32 mouse cellular contexts compared by ENCODE assay signal in the genomic region with DNA sequence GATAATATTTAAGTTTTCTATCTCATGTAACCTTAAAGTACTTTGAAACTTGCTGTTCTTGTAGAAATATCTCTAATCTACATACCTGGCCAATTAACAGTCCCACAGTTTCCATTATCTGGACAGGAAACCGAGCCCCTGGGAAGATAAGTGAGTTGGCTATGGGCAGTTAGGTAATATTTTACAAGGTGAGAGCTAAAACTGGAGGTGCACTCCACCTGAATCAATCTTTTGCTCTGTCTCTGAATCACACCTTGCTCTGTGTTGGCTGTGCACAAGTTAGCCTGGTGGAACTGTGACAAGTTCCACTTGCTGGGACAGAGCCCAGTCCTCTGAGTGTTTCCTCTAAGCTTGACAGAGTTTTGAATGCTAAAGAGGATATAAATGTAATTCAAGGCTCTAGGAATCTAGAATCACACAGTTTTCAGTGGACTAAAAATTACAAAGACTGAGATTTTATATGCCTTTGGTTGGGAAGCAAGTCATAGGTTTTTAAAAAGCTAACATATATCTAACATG. TPM values are rescaled to one million over a fixed set of nuclear protein-coding genes. Genes with fewer than 3 reads are reported as not detected.
DNase-seq lines count a peak whose midpoint lies in the region; ATAC-seq and TF ChIP-seq lines count a peak whose summit lies in the region.
"Had no signal": no experiment of that assay in that cellular context is flagged by ENCODE, and none has a peak within 500 bp of the region (broad histone marks: within the 10 kb centered on the region; RNA-seq: fewer than 3 reads in every experiment).

No protein-coding gene starts in this region.

- H3K27ac ChIP-seq in intestine, embryonic 15.5 days, result no peak overlapping the region
- H3K27ac ChIP-seq in intestine, postnatal 0 days (ENCODE audit: low read depth, low read length), result no peak overlapping the region
- H3K27ac ChIP-seq in intestine, embryonic 16.5 days (ENCODE audit: low read length), result no peak overlapping the region; the same call in 1 of the 2 replicates
- no peak overlapping the region for H3K27ac ChIP-seq in midbrain, postnatal 0 days (ENCODE audit: low read depth, low read length)
- H3K27ac ChIP-seq: embryonic facial prominence, embryonic 12.5 days; forebrain, embryonic 12.5 days; hindbrain, embryonic 13.5 days; limb, embryonic 10.5 days; liver, embryonic 15.5 days; midbrain, embryonic 15.5 days; neural tube, embryonic 13.5 days had no signal

- no peaks in the 10 kb centered on the region for H3K4me1 ChIP-seq in intestine, embryonic 15.5 days (replicated peaks)
- H3K4me1 ChIP-seq in intestine, postnatal 0 days (replicated peaks; ENCODE audit: control insufficient read depth, insufficient read depth, low read length), result 0 out of 2 replicates have a peak, but pooled peaks cover 3% of the 10 kb centered on the region
- H3K4me1 ChIP-seq in intestine, embryonic 16.5 days (ENCODE audit: control insufficient read depth, insufficient read depth, low read length), result no peaks in the 10 kb centered on the region
- no peaks in the 10 kb centered on the region for H3K4me1 ChIP-seq in midbrain, postnatal 0 days (ENCODE audit: insufficient read depth, low read length)
- H3K4me1 ChIP-seq: embryonic facial prominence, embryonic 12.5 days; forebrain, embryonic 12.5 days; hindbrain, embryonic 13.5 days; limb, embryonic 10.5 days; liver, embryonic 15.5 days; midbrain, embryonic 15.5 days; neural tube, embryonic 13.5 days had no signal

- no peak for TF ChIP-seq CTCF in intestine, postnatal 0 days (IDR thresholded peaks at IDR 0.05; ENCODE audit: low read depth)
- no peak for TF ChIP-seq CTCF in midbrain, postnatal 0 days (IDR thresholded peaks at IDR 0.05)

- no peak overlapping the region for H3K4me2 ChIP-seq in intestine, embryonic 15.5 days (replicated peaks)
- no peak overlapping the region for H3K4me2 ChIP-seq in intestine, postnatal 0 days (replicated peaks; ENCODE audit: low read depth)
- H3K4me2 ChIP-seq in intestine, embryonic 16.5 days (ENCODE audit: low read depth, low read length), result no peak overlapping the region
- no peak overlapping the region for H3K4me2 ChIP-seq in midbrain, postnatal 0 days (ENCODE audit: low read depth, low read length, poor library complexity, severe bottlenecking)
- H3K4me2 ChIP-seq: embryonic facial prominence, embryonic 12.5 days; forebrain, embryonic 12.5 days; hindbrain, embryonic 13.5 days; liver, embryonic 15.5 days; midbrain, embryonic 15.5 days; neural tube, embryonic 13.5 days had no signal

- ATAC-seq in intestine, embryonic 15.5 days, result peak; percentile 74
- no peak for ATAC-seq in intestine, postnatal 0 days
- peak; percentile 71 for ATAC-seq in intestine, embryonic 16.5 days
- ATAC-seq in midbrain, postnatal 0 days (ENCODE audit: low FRiP score), result no peak
- ATAC-seq: midbrain, embryonic 15.5 days; Patski had no signal

- no peaks in the 10 kb centered on the region for H3K36me3 ChIP-seq in intestine, embryonic 15.5 days
- no peaks in the 10 kb centered on the region for H3K36me3 ChIP-seq in intestine, postnatal 0 days (ENCODE audit: control insufficient read depth, insufficient read depth)
- no peaks in the 10 kb centered on the region for H3K36me3 ChIP-seq in intestine, embryonic 16.5 days (ENCODE audit: control insufficient read depth, insufficient read depth, low read length)
- H3K36me3 ChIP-seq in midbrain, postnatal 0 days (ENCODE audit: insufficient read depth, low read length), result no peaks in the 10 kb centered on the region
- H3K36me3 ChIP-seq: embryonic facial prominence, embryonic 12.5 days; forebrain, embryonic 12.5 days; G1E; hindbrain, embryonic 13.5 days; limb, embryonic 10.5 days; liver, embryonic 15.5 days; midbrain, embryonic 15.5 days; neural tube, embryonic 13.5 days had no signal

- DNase-seq in right cerebral cortex, adult 18-20 months, result peak; percentile 56
- peak; percentile 77 for DNase-seq in telencephalon, adult 2 months (ENCODE audit: low read depth, low spot score)
- DNase-seq in ovary, postnatal 14 days (ENCODE audit: low spot score), result no peak
- DNase-seq in midbrain, postnatal 0 days (ENCODE audit: low spot score), result no peak
- DNase-seq: adrenal gland, postnatal 36 days; B cell, adult 2 months; cerebellum, adult 11 months; cerebellum, postnatal 10 days; gastrocnemius, postnatal 25 days; kidney, adult 8-10 months; kidney, postnatal 10 days; liver; lung, postnatal 4 days had no signal

- no peak overlapping the region for H3K4me3 ChIP-seq in intestine, embryonic 15.5 days (replicated peaks)
- H3K4me3 ChIP-seq in intestine, postnatal 0 days (ENCODE audit: low read depth, low read length), result no peak overlapping the region
- no peak overlapping the region for H3K4me3 ChIP-seq in intestine, embryonic 16.5 days (ENCODE audit: low read length)
- H3K4me3 ChIP-seq in midbrain, postnatal 0 days (ENCODE audit: low read depth, low read length), result no peak overlapping the region
- H3K4me3 ChIP-seq: embryonic facial prominence, embryonic 12.5 days; forebrain, embryonic 12.5 days; hindbrain, embryonic 13.5 days; limb, embryonic 10.5 days; liver, embryonic 15.5 days; midbrain, embryonic 15.5 days; myocyte; neural tube, embryonic 13.5 days had no signal

- no peaks in the 10 kb centered on the region for H3K9me3 ChIP-seq in intestine, embryonic 15.5 days
- H3K9me3 ChIP-seq in intestine, postnatal 0 days (ENCODE audit: control insufficient read depth), result no peaks in the 10 kb centered on the region
- H3K9me3 ChIP-seq in intestine, embryonic 16.5 days (ENCODE audit: control insufficient read depth, low read length), result peaks cover 3% of the 10 kb centered on the region; the same call in 1 of the 2 replicates
- H3K9me3 ChIP-seq in midbrain, postnatal 0 days (ENCODE audit: low read length), result no peaks in the 10 kb centered on the region
- H3K9me3 ChIP-seq: embryonic facial prominence, embryonic 12.5 days; hindbrain, embryonic 13.5 days; limb, embryonic 10.5 days; liver, embryonic 15.5 days; midbrain, embryonic 15.5 days; neural tube, embryonic 13.5 days had no signal

- no peaks in the 10 kb centered on the region for H3K27me3 ChIP-seq in intestine, embryonic 15.5 days (replicated peaks)
- no peaks in the 10 kb centered on the region for H3K27me3 ChIP-seq in intestine, postnatal 0 days (replicated peaks; ENCODE audit: control insufficient read depth, insufficient read depth, low read length)
- no peaks in the 10 kb centered on the region for H3K27me3 ChIP-seq in intestine, embryonic 16.5 days (replicated peaks; ENCODE audit: control insufficient read depth, insufficient read depth, low read length)
- H3K27me3 ChIP-seq in midbrain, postnatal 0 days (ENCODE audit: insufficient read depth, low read length), result no peaks in the 10 kb centered on the region
- H3K27me3 ChIP-seq: CH12.LX; embryonic facial prominence, embryonic 12.5 days; forebrain, embryonic 12.5 days; hindbrain, embryonic 13.5 days; liver, embryonic 15.5 days; midbrain, embryonic 15.5 days; neural tube, embryonic 13.5 days; Patski had no signal

- WGBS in intestine, embryonic 15.5 days, result 42% methylated on average over 1 of the region's 1 CpGs
- WGBS in intestine, postnatal 0 days, result 17% methylated on average over 1 of the region's 1 CpGs
- WGBS in intestine, embryonic 16.5 days, result 51% methylated on average over 1 of the region's 1 CpGs
- WGBS in midbrain, postnatal 0 days, result 70% methylated on average over 1 of the region's 1 CpGs

- no peak overlapping the region for H3K9ac ChIP-seq in intestine, embryonic 15.5 days
- no peak overlapping the region for H3K9ac ChIP-seq in intestine, postnatal 0 days (ENCODE audit: low read depth, low read length)
- no peak overlapping the region for H3K9ac ChIP-seq in intestine, embryonic 16.5 days (ENCODE audit: low read depth, low read length)
- no peak overlapping the region for H3K9ac ChIP-seq in midbrain, postnatal 0 days (replicated peaks; ENCODE audit: low read length, poor library complexity, severe bottlenecking)
- H3K9ac ChIP-seq: embryonic facial prominence, embryonic 12.5 days; forebrain, embryonic 12.5 days; hindbrain, embryonic 13.5 days; liver, embryonic 15.5 days; midbrain, embryonic 15.5 days; neural tube, embryonic 13.5 days had no signal

RNA-seq across cellular contexts. Expression of a gene that starts 12.4 kb away (rescaled TPM):
- 0.40 and 0.68 TPM in 2 replicates for polyA plus RNA-seq in intestine, embryonic 15.5 days (2015; fragmentation: Nextera tagmentation; extraction: Ambion mirVana)
- polyA plus RNA-seq in intestine, postnatal 0 days (2015; fragmentation: Nextera tagmentation; extraction: Ambion mirVana), result 10.2 and 18.4 TPM in 2 replicates
- 1.3 and 3.1 TPM in 2 replicates for polyA plus RNA-seq in intestine, embryonic 16.5 days (2015; fragmentation: Nextera tagmentation; extraction: Ambion mirVana)
- total RNA-seq in midbrain, postnatal 0 days (2014; rRNA removed), result 0.52 and 0.93 TPM in 2 replicates
- 0.21 and 0.31 TPM in 2 replicates for polyA plus RNA-seq in midbrain, postnatal 0 days (2015; fragmentation: Nextera tagmentation; extraction: Ambion mirVana)
- total RNA-seq: gastrocnemius, postnatal 25 days; heart, adult 8-10 months; heart, postnatal 25 days had no signal
- polyA plus RNA-seq: G1E; limb, embryonic 10.5 days; lung, embryonic 16.5 days; myocyte; stomach, embryonic 14.5 days had no signal

RNA-seq across cellular contexts. Expression of a gene that starts 25.2 kb away (rescaled TPM):
- 34.2 and 35.8 TPM in 2 replicates for polyA plus RNA-seq in intestine, embryonic 15.5 days (2015; fragmentation: Nextera tagmentation; extraction: Ambion mirVana)
- 9.2 and 11.0 TPM in 2 replicates for polyA plus RNA-seq in intestine, postnatal 0 days (2015; fragmentation: Nextera tagmentation; extraction: Ambion mirVana)
- polyA plus RNA-seq in intestine, embryonic 16.5 days (2015; fragmentation: Nextera tagmentation; extraction: Ambion mirVana), result 30.9 and 32.7 TPM in 2 replicates
- 2.6 and 5.8 TPM in 2 replicates for total RNA-seq in midbrain, postnatal 0 days (2014; rRNA removed)
- polyA plus RNA-seq in midbrain, postnatal 0 days (2015; fragmentation: Nextera tagmentation; extraction: Ambion mirVana), result 4.8 and 5.0 TPM in 2 replicates

RNA-seq across cellular contexts. Expression of a gene that starts 48.8 kb away (rescaled TPM):
- 0.16 and 0.38 TPM in 2 replicates for polyA plus RNA-seq in intestine, embryonic 15.5 days (2015; fragmentation: Nextera tagmentation; extraction: Ambion mirVana)
- polyA plus RNA-seq in intestine, postnatal 0 days (2015; fragmentation: Nextera tagmentation; extraction: Ambion mirVana), result 0.33 and 0.35 TPM in 2 replicates
- 0.26 and 0.33 TPM in 2 replicates for polyA plus RNA-seq in intestine, embryonic 16.5 days (2015; fragmentation: Nextera tagmentation; extraction: Ambion mirVana)
- not detected in 2 replicates for total RNA-seq in midbrain, postnatal 0 days (2014; rRNA removed)
- polyA plus RNA-seq in midbrain, postnatal 0 days (2015; fragmentation: Nextera tagmentation; extraction: Ambion mirVana), result 0.33 TPM in 1 of 2 replicates, not detected in the other
- total RNA-seq: gastrocnemius, postnatal 25 days; heart, postnatal 25 days; layer of hippocampus, postnatal 10 days had no signal
- polyA plus RNA-seq: embryonic facial prominence, embryonic 12.5 days; forebrain, embryonic 12.5 days; hindbrain, embryonic 13.5 days; limb, embryonic 10.5 days; lung, embryonic 16.5 days; midbrain, embryonic 15.5 days; Patski had no signal

Comparison
In these comparisons a context has a peak if more than half of its experiments do, and no peak if none do; other contexts are left out.
1. ATAC-seq: peak in intestine, embryonic 15.5 days (single experiment) and intestine, embryonic 16.5 days (single experiment); none in intestine, postnatal 0 days (single experiment) and midbrain, postnatal 0 days (single experiment).
2. DNase-seq: peak in right cerebral cortex, adult 18-20 months (single experiment) and telencephalon, adult 2 months (single experiment); none in ovary, postnatal 14 days (single experiment) and midbrain, postnatal 0 days (single experiment).